8 mouse cellular contexts compared by ENCODE assay signal in the genomic region with DNA sequence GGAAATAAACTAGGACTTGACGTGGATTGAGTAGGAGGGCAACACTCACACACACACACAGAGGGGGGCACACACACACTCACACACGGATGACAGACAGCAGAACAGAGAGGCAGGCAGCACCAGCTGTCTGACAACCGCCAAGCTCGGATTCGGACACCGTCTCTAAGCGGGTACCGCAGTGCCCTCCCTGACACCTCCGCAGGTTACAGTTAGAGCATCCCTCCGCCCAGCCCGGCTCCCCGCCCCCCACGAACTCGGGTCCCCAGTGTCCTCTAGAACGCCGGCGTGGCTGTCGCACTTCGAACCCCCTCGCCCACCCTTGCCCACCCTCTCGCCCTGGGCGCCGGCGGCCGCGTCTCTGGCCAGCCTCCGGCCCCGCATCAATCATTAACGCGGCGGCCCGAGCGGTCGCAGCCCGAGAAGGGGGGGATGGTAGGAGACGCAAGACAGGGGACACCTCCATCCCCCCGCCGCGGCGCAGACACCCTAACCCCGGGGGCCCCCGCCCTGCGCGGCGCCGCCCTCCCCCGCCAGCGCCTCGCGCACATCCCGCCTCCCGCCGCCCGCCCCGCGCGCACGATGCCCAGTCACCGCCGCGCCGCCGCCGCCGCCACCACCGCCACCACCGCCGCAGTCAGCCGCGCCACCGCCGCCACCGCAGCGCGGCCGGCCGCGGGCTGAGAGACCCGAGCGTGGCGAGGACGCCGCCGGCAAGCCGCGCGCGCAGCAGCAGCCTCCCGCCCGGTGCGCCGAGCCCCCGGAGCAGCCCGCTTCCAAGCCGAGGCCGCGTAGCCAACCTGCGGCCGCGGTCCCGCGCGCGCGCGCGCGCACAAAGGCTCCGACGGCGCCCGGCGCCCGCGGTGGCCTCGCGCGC. TPM values are rescaled to one million over a fixed set of nuclear protein-coding genes. Genes with fewer than 3 reads are reported as not detected.
DNase-seq lines count a peak whose midpoint lies in the region; ATAC-seq lines count a peak whose summit lies in the region.

Paqr9 (plus strand) TSS at position 599 of the 877 bp plus-strand sequence.

- H3K27ac ChIP-seq in forebrain, embryonic 14.5 days (ENCODE audit: low read depth, low read length): 0 out of 2 replicates have a peak within 1 kb of the TSS, but pooled peaks have one; percentile 14
- H3K27ac ChIP-seq in hindbrain, embryonic 12.5 days: peak within 1 kb of the TSS; percentile 60
- peak within 1 kb of the TSS; percentile 78 for H3K27ac ChIP-seq in midbrain, embryonic 10.5 days (replicated peaks)

- H3K4me2 ChIP-seq in forebrain, embryonic 14.5 days (ENCODE audit: low read length): peak within 1 kb of the TSS; percentile 90
- H3K4me2 ChIP-seq in hindbrain, embryonic 12.5 days (replicated peaks): peak within 1 kb of the TSS; percentile 91

- DNase-seq in adrenal gland, adult 18-20 months (ENCODE audit: low spot score in 2 of 2): peak; percentile 31 to 43
- no peak for DNase-seq in adrenal gland, adult 8-10 months
- DNase-seq in cerebellum, adult 11-12 months: peak; percentile 80
- peak; percentile 62 for DNase-seq in forebrain, embryonic 14.5 days (ENCODE audit: low spot score)
- peak; percentile 45 to 59 for DNase-seq in layer of hippocampus, postnatal 14 days (ENCODE audit: low spot score in 2 of 2)
- DNase-seq in midbrain, embryonic 10.5 days (ENCODE audit: low spot score): peak; percentile 64
- DNase-seq in spleen, postnatal 36 days (ENCODE audit: low spot score in 2 of 2): peak; percentile 40 to 45

- peak within 1 kb of the TSS; percentile 71 for H3K9ac ChIP-seq in forebrain, embryonic 14.5 days (ENCODE audit: low read length)
- peak within 1 kb of the TSS; percentile 75 for H3K9ac ChIP-seq in hindbrain, embryonic 12.5 days

- ATAC-seq in forebrain, embryonic 14.5 days: peak; percentile 78
- peak; percentile 76 for ATAC-seq in hindbrain, embryonic 12.5 days (ENCODE audit: low FRiP score)

- no peaks in the 10 kb centered on the region for H3K9me3 ChIP-seq in forebrain, embryonic 14.5 days (replicated peaks; ENCODE audit: control insufficient read depth, low read length)
- H3K9me3 ChIP-seq in hindbrain, embryonic 12.5 days (replicated peaks): no peaks in the 10 kb centered on the region
- no peaks in the 10 kb centered on the region for H3K9me3 ChIP-seq in midbrain, embryonic 10.5 days (replicated peaks)

- peak within 1 kb of the TSS; percentile 63 for H3K4me3 ChIP-seq in forebrain, embryonic 14.5 days (ENCODE audit: low read depth, low read length)
- peak within 1 kb of the TSS; percentile 67 for H3K4me3 ChIP-seq in hindbrain, embryonic 12.5 days
- H3K4me3 ChIP-seq in midbrain, embryonic 10.5 days: peak within 1 kb of the TSS; percentile 72

- no peaks in the 10 kb centered on the region for H3K36me3 ChIP-seq in forebrain, embryonic 14.5 days (ENCODE audit: control insufficient read depth, insufficient read depth, low read length)
- H3K36me3 ChIP-seq in hindbrain, embryonic 12.5 days: no peaks in the 10 kb centered on the region
- H3K36me3 ChIP-seq in midbrain, embryonic 10.5 days: no peaks in the 10 kb centered on the region

- peaks cover 6% of the 10 kb centered on the region; the same call in 1 of the 2 replicates for H3K4me1 ChIP-seq in forebrain, embryonic 14.5 days (ENCODE audit: control insufficient read depth, insufficient read depth, low read length)
- H3K4me1 ChIP-seq in hindbrain, embryonic 12.5 days: peaks cover 12% of the 10 kb centered on the region
- H3K4me1 ChIP-seq in midbrain, embryonic 10.5 days: peaks cover 19% of the 10 kb centered on the region

- H3K27me3 ChIP-seq in forebrain, embryonic 14.5 days (replicated peaks; ENCODE audit: control insufficient read depth, insufficient read depth, low read length): peaks cover 25% of the 10 kb centered on the region
- peaks cover 76% of the 10 kb centered on the region for H3K27me3 ChIP-seq in hindbrain, embryonic 12.5 days
- peaks cover 97% of the 10 kb centered on the region for H3K27me3 ChIP-seq in midbrain, embryonic 10.5 days (ENCODE audit: low read depth, poor library complexity, severe bottlenecking)

- under 1% methylated on average over 64 of the region's 118 CpGs for WGBS in forebrain, embryonic 14.5 days
- under 1% methylated on average over 53 of the region's 118 CpGs for WGBS in hindbrain, embryonic 12.5 days
- WGBS in midbrain, embryonic 10.5 days: 6% methylated on average over 95 of the region's 118 CpGs

RNA-seq across cellular contexts. Expression of gene Paqr9, which starts in this region (rescaled TPM):
- 10 to 100 TPM in 1 of 2 experiments, 1 to 10 TPM in 1; 8.4 to 16.1 TPM for total RNA-seq in adrenal gland, adult 18-20 months (2021)
- 1 to 10 TPM; 1.8 to 7.8 (median 5.6) TPM for total RNA-seq in adrenal gland, adult 8-10 months (2022)
- 1.9 and 3.1 TPM in 2 replicates for polyA plus RNA-seq in forebrain, embryonic 14.5 days (2014; fragmentation: Nextera tagmentation; extraction: Ambion mirVana)
- polyA plus RNA-seq in hindbrain, embryonic 12.5 days (2016; fragmentation: Nextera tagmentation; extraction: Ambion mirVana): 1.2 TPM in 2 replicates
- 10 to 100 TPM; 48.2 to 48.6 TPM for total RNA-seq in layer of hippocampus, postnatal 14 days (2021)
- 0.17 and 0.19 TPM in 2 replicates for polyA plus RNA-seq in midbrain, embryonic 10.5 days (2016; fragmentation: Nextera tagmentation; extraction: Ambion mirVana)

Comparison
In these comparisons a context has a peak if more than half of its experiments do, and no peak if none do; other contexts are left out.
1. Peak in DNase-seq, H3K4me3 ChIP-seq and H3K27ac ChIP-seq in midbrain, embryonic 10.5 days; RNA of the gene not detected or under 1 TPM.
2. H3K27ac ChIP-seq: peak in every context shown above with its lines; median percentile 78 in midbrain, embryonic 10.5 days; 60 in hindbrain, embryonic 12.5 days; 14 in forebrain, embryonic 14.5 days.